Mouse (Mus musculus) brain, adult 10 weeks (tissue): ENCODE data around the gene C1qbp. TPM values are rescaled to one million over a fixed set of nuclear protein-coding genes. Genes with fewer than 3 reads are reported as not detected.

ENCODE experiments used
- polyA plus RNA-seq: library from polyadenylated mRNA; stranded (reverse); fragments of 350-450 nt; fragmentation: Illumina TruSeq; extraction: RNeasy Lipid Tissue Mini Kit (QIAGEN cat#74804); gene quantifications from one replicate; pipeline ENCODE4 v1.2.3, GENCODE M21; 2015; ENCODE audit warnings: low read depth, low replicate concordance

Gene C1qbp
- 114 TPM for polyA plus RNA-seq

GRCm38 (mm10) chr11:70982557-70983228, at the start of gene C1qbp:
Gene C1qbp (minus strand): TSS chr11:70983026.

GRCm38 (mm10) chr11:71019201-71020068, 36.6 kb upstream of the C1qbp start, which contains the start of the genes Mis12 and Derl2:
Gene Mis12 (plus strand): TSS chr11:71019611.
Gene Derl2 (minus strand): TSS chr11:71019841.

GRCm38 (mm10) chr11:71004316-71004773, 21.5 kb upstream of the C1qbp start, which contains the start of gene Dhx33:
Gene Dhx33 (minus strand): TSS chr11:71004437.

GRCm38 (mm10) chr11:70969821-70970559, 12.8 kb downstream of the C1qbp start, which contains the start of the genes Nup88 and Rpain:
Gene Nup88 (minus strand): TSS chr11:70969973.
Gene Rpain (plus strand): TSS chr11:70970213.

Other genes with a start within 250 kb of the C1qbp start
- 16.0 TPM for gene Zfp3, start 218.8 kb downstream of the C1qbp start, polyA plus RNA-seq
- not detected for gene Scimp, start 170.4 kb downstream of the C1qbp start, polyA plus RNA-seq
- 62.1 TPM for gene Rabep1, start 138.2 kb downstream of the C1qbp start, polyA plus RNA-seq
- gene Nup88, start 13.1 kb downstream of the C1qbp start, polyA plus RNA-seq: 67.1 TPM
- gene Rpain, start 12.8 kb downstream of the C1qbp start, polyA plus RNA-seq: 54.1 TPM
- 23.6 TPM for gene Dhx33, start 21.4 kb upstream of the C1qbp start, polyA plus RNA-seq
- gene Mis12, start 36.6 kb upstream of the C1qbp start, polyA plus RNA-seq: 21.3 TPM
- gene Derl2, start 36.8 kb upstream of the C1qbp start, polyA plus RNA-seq: 20.6 TPM
- gene 6330403K07Rik, start 50.5 kb upstream of the C1qbp start, polyA plus RNA-seq: 417 TPM
- 0.12 TPM for gene Nlrp1a, start 161.7 kb upstream of the C1qbp start, polyA plus RNA-seq
- gene Nlrp1b, start 247.7 kb upstream of the C1qbp start, polyA plus RNA-seq: 0.37 TPM